Mouse (Mus musculus) MEL (cell line): ENCODE measurements around the gene Fam172a. TPM values are rescaled to one million over a fixed set of nuclear protein-coding genes. Genes with fewer than 3 reads are reported as not detected.

Experiments
- DNase-seq: peaks from one replicate; pipeline ENCODE4 v3.0.0; 2011; ENCODE audit warnings: low read depth, low spot score
- H3K27ac ChIP-seq: 2 replicates; pipeline ENCODE4 v1.5.1; 2012; ENCODE audit warnings: low read depth, mild to moderate bottlenecking, control low read depth, low read length, moderate library complexity; ENCODE audit not compliant: control insufficient read depth
- H3K27me3 ChIP-seq, 2 experiments: fragments of 150-350 bp in 1 of 2; sonication (generic) in 1 of 2; 2 replicates each; pipeline ENCODE4 v1.6.1; 2012; ENCODE audit warnings: low read length in 2 of 2, mild to moderate bottlenecking in 2 of 2, improper control_type of control experiment in 1 of 2, moderate library complexity in 1 of 2; ENCODE audit not compliant: insufficient read depth in 2 of 2, control insufficient read depth in 1 of 2
- H3K36me3 ChIP-seq, 2 experiments: 2 replicates each; pipeline ENCODE4 v1.6.1; 2012 to 2014; ENCODE audit warnings: low read length in 2 of 2, improper control_type of control experiment in 1 of 2, inconsistent platforms in 1 of 2, mild to moderate bottlenecking in 1 of 2; ENCODE audit not compliant: insufficient read depth in 2 of 2, control insufficient read depth in 1 of 2
- H3K4me1 ChIP-seq, 2 experiments: fragments of 150-350 bp in 1 of 2; sonication (generic) in 1 of 2; 2 replicates each; pipeline ENCODE4 v1.6.1; 2012; ENCODE audit warnings: low read length in 2 of 2, improper control_type of control experiment in 1 of 2, mild to moderate bottlenecking in 1 of 2; ENCODE audit not compliant: insufficient read depth in 2 of 2, control insufficient read depth in 1 of 2
- H3K4me3 ChIP-seq, 2 experiments: fragments of 150-350 bp in 1 of 2; sonication (generic) in 1 of 2; 2 replicates each; pipeline ENCODE4 v1.5.1; 2012; ENCODE audit warnings: low read depth in 2 of 2, low read length in 2 of 2, mild to moderate bottlenecking in 2 of 2, moderate library complexity in 2 of 2, control low read depth in 1 of 2, improper control_type of control experiment in 1 of 2; ENCODE audit not compliant: control insufficient read depth in 1 of 2, insufficient read depth in 1 of 2
- H3K79me2 ChIP-seq: 2 replicates; pipeline ENCODE4 v1.6.1; 2012; ENCODE audit warnings: mild to moderate bottlenecking, low read length, moderate library complexity; ENCODE audit not compliant: control insufficient read depth, poor library complexity, insufficient read depth
- H3K9ac ChIP-seq: 2 replicates; pipeline ENCODE4 v1.6.1; 2012; ENCODE audit warnings: low read depth, mild to moderate bottlenecking, control low read depth, low read length, moderate library complexity; ENCODE audit not compliant: control insufficient read depth, poor library complexity, severe bottlenecking
- H3K9me3 ChIP-seq: fragments of 150-350 bp; sonication (generic); replicated peaks from 2 replicates; pipeline ENCODE4 v1.6.1; 2012; ENCODE audit warnings: mild to moderate bottlenecking, low read length, improper control_type of control experiment, moderate library complexity; ENCODE audit not compliant: insufficient read depth
- BHLHE40 ChIP-seq: IDR thresholded peaks from 2 replicates; pipeline ENCODE4 v1.6.1; 2012; ENCODE audit warnings: low read depth, mild to moderate bottlenecking, inconsistent platforms, low read length, improper control_type of control experiment, borderline replicate concordance
- ELF1 ChIP-seq: IDR thresholded peaks from 2 replicates; pipeline ENCODE4 v1.6.1; 2014; ENCODE audit warnings: low read depth, mild to moderate bottlenecking, inconsistent platforms, low read length, improper control_type of control experiment, moderate library complexity
- ETS1 ChIP-seq: IDR thresholded peaks from 2 replicates; pipeline ENCODE4 v1.6.1; 2012; ENCODE audit warnings: low read depth, mild to moderate bottlenecking, inconsistent platforms, low read length, improper control_type of control experiment, moderate library complexity
- GATA1 ChIP-seq: IDR thresholded peaks from 2 replicates; pipeline ENCODE4 v1.6.1; 2011; ENCODE audit warnings: low read depth, low read length, improper control_type of control experiment
- JUND ChIP-seq: IDR thresholded peaks from 2 replicates; pipeline ENCODE4 v1.6.1; 2011; ENCODE audit warnings: low read depth, mild to moderate bottlenecking, improper control_type of control experiment, low read length
- KAT2A ChIP-seq: conservative IDR thresholded peaks from 2 replicates; pipeline ENCODE4 v1.6.1; 2012; ENCODE audit warnings: low read depth, low read length, improper control_type of control experiment, inconsistent platforms
- MAFK ChIP-seq: IDR thresholded peaks from 2 replicates; pipeline ENCODE4 v1.6.1; 2011; ENCODE audit warnings: low read depth, mild to moderate bottlenecking, low read length, improper control_type of control experiment, borderline replicate concordance
- MAX ChIP-seq: IDR thresholded peaks from 2 replicates; pipeline ENCODE4 v1.6.1; 2011; ENCODE audit warnings: low read length, improper control_type of control experiment
- MEF2A ChIP-seq: IDR thresholded peaks from 2 replicates; pipeline ENCODE4 v1.6.1; 2014; ENCODE audit warnings: low read depth, mild to moderate bottlenecking, inconsistent platforms, low read length, improper control_type of control experiment; ENCODE audit not compliant: poor library complexity, insufficient replicate concordance, severe bottlenecking; ENCODE audit errors: extremely low read depth
- MXI1 ChIP-seq: IDR thresholded peaks from 2 replicates; pipeline ENCODE4 v1.6.1; 2011; ENCODE audit warnings: mild to moderate bottlenecking, low read depth, low read length, improper control_type of control experiment
- MYB ChIP-seq: IDR thresholded peaks from 2 replicates; pipeline ENCODE4 v1.6.1; 2011; ENCODE audit warnings: mild to moderate bottlenecking, low read depth, low read length, improper control_type of control experiment
- NELFE ChIP-seq: IDR thresholded peaks from 2 replicates; pipeline ENCODE4 v1.6.1; 2011; ENCODE audit warnings: low read depth, low read length, improper control_type of control experiment
- NRF1 ChIP-seq: IDR thresholded peaks from 2 replicates; pipeline ENCODE4 v1.6.1; 2014; ENCODE audit warnings: low read depth, mild to moderate bottlenecking, inconsistent platforms, low read length, improper control_type of control experiment, moderate library complexity; ENCODE audit not compliant: poor library complexity, insufficient read depth, severe bottlenecking
- POLR2A ChIP-seq, 2 experiments: IDR thresholded peaks; 2 replicates each; pipeline ENCODE4 v1.6.1; 2011 to 2012; ENCODE audit warnings: low read length in 2 of 2, mild to moderate bottlenecking in 2 of 2, control low read depth in 1 of 2, improper control_type of control experiment in 1 of 2, low read depth in 1 of 2, moderate library complexity in 1 of 2; ENCODE audit not compliant: control insufficient read depth in 1 of 2, insufficient read depth in 1 of 2, poor library complexity in 1 of 2
- RAD21 ChIP-seq: IDR thresholded peaks from 2 replicates; pipeline ENCODE4 v1.6.1; 2011; ENCODE audit warnings: mild to moderate bottlenecking, low read depth, low read length, improper control_type of control experiment
- SIN3A ChIP-seq: IDR thresholded peaks from 2 replicates; pipeline ENCODE4 v1.6.1; 2012; ENCODE audit warnings: low read length, improper control_type of control experiment, inconsistent platforms
- SMC3 ChIP-seq: IDR thresholded peaks from 2 replicates; pipeline ENCODE4 v1.6.1; 2011; ENCODE audit warnings: low read depth, low read length, improper control_type of control experiment
- TBP ChIP-seq: IDR thresholded peaks from 2 replicates; pipeline ENCODE4 v1.8.0; 2011; ENCODE audit warnings: low read depth, low read length, improper control_type of control experiment
- ZMIZ1 ChIP-seq: IDR thresholded peaks from 2 replicates; pipeline ENCODE4 v1.6.1; 2012; ENCODE audit warnings: low read depth, mild to moderate bottlenecking, inconsistent platforms, low read length, improper control_type of control experiment, moderate library complexity
- ZNF384 ChIP-seq: IDR thresholded peaks from 2 replicates; pipeline ENCODE4 v1.6.1; 2012; ENCODE audit warnings: low read depth, mild to moderate bottlenecking, inconsistent platforms, low read length, improper control_type of control experiment
- polyA plus RNA-seq, 2 experiments: library from polyadenylated mRNA; stranded (reverse) in 1 of 2; unstranded in 1 of 2; fragments of >175 nt in 1 of 2; fragments of >200 nt in 1 of 2; gene quantifications; 2 replicates each; pipeline versions ENCODE4 v1.2.1 to v1.2.4; 2012; ENCODE audit warnings: low replicate concordance in 2 of 2, low read depth in 1 of 2; ENCODE audit not compliant: insufficient read length in 2 of 2, insufficient read depth in 1 of 2, missing spikeins in 1 of 2
- total RNA-seq: library from RNA; depleted of rRNA; stranded (reverse); fragments of 300-350 nt; gene quantifications from 2 replicates; pipeline ENCODE4 v1.2.3, GENCODE M21; 2012

Gene Fam172a
- total and polyA plus RNA-seq, 3 experiments: 13.4 to 358 (median 19.6) TPM

GRCm38 (mm10) chr13:78181071-78181929 is 479.5 kb downstream of the Fam172a start:
- TF ChIP-seq MXI1 (no peak), ELF1 (no peak), BHLHE40 (no peak), NELFE (no peak), ETS1 (no peak), JUND (no peak), MAX (no peak), MAFK (no peak), MEF2A (no peak)
- Histone ChIP-seq H3K9ac (no peak overlapping the region), H3K36me3 (no peaks in the 10 kb centered on the region), H3K79me2 (no peaks in the 10 kb centered on the region), H3K9me3 (no peaks in the 10 kb centered on the region), H3K4me3 (no peak overlapping the region), H3K4me1 (no peaks in the 10 kb centered on the region), H3K27me3 (no peaks in the 10 kb centered on the region), H3K27ac (no peak overlapping the region)
- no peak for DNase-seq

GRCm38 (mm10) chr13:78181930-78182558 is 480.2 kb downstream of the Fam172a start:
- no peaks in the 10 kb centered on the region for H3K79me2 ChIP-seq
- TF ChIP-seq GATA1: no peak
- TF ChIP-seq NELFE: no peak
- no peak for TF ChIP-seq JUND
- TF ChIP-seq POLR2A (IDR thresholded peaks at IDR 0.05; ENCODE audit: control insufficient read depth in 1 of 2, insufficient read depth in 1 of 2, low read depth in 1 of 2, low read length in 2 of 2, poor library complexity in 1 of 2): no peak
- no peak for TF ChIP-seq ELF1
- TF ChIP-seq KAT2A: no peak
- TF ChIP-seq ZNF384: no peak
- TF ChIP-seq RAD21: no peak
- TF ChIP-seq NRF1: no peak
- TF ChIP-seq ZMIZ1: no peak
- no peak for TF ChIP-seq TBP
- TF ChIP-seq SIN3A: no peak
- TF ChIP-seq SMC3: no peak
- no peak for TF ChIP-seq MYB
- TF ChIP-seq MXI1: no peak
- no peaks in the 10 kb centered on the region for H3K4me1 ChIP-seq
- H3K9ac ChIP-seq: no peak overlapping the region
- H3K9me3 ChIP-seq: no peaks in the 10 kb centered on the region
- H3K27ac ChIP-seq: no peak overlapping the region
- H3K27me3 ChIP-seq: no peaks in the 10 kb centered on the region
- H3K4me3 ChIP-seq: no peak overlapping the region
- H3K36me3 ChIP-seq: no peaks in the 10 kb centered on the region
- DNase-seq: no peak
